Mouse (Mus musculus) intestine, embryonic 14.5 days (tissue): ENCODE results near the gene Cntn4. TPM values are rescaled to one million over a fixed set of nuclear protein-coding genes. Genes with fewer than 3 reads are reported as not detected.

Experiments
- ATAC-seq: fragments of 200-750 bp; cut with Nextera tagmentation; replicated peaks from 2 replicates; pipeline ENCODE4 v1.8.0; 2017; ENCODE audit warnings: low read depth, moderate number of reproducible peaks, moderate TSS enrichment, moderate library complexity; ENCODE audit not compliant: low FRiP score, low TSS enrichment
- DNase-seq: peaks from one replicate; pipeline ENCODE4 v3.0.0-alpha.2; 2018; ENCODE audit warnings: low spot score
- H3K27ac ChIP-seq: fragments of 300-500 bp; sonication (generic); 2 replicates; pipeline ENCODE4 v1.5.1; 2014; ENCODE audit warnings: low read depth, mild to moderate bottlenecking, control low read depth
- H3K27me3 ChIP-seq: fragments of 300-500 bp; sonication (generic); replicated peaks from 2 replicates; pipeline ENCODE4 v1.6.1; 2014; ENCODE audit warnings: low read length, control low read depth; ENCODE audit not compliant: control insufficient read depth, insufficient read depth
- H3K36me3 ChIP-seq: fragments of 300-500 bp; sonication (generic); 2 replicates; pipeline ENCODE4 v1.6.1; 2014; ENCODE audit warnings: low read length, control low read depth; ENCODE audit not compliant: control insufficient read depth, insufficient read depth
- H3K4me1 ChIP-seq: fragments of 300-500 bp; sonication (generic); replicated peaks from 2 replicates; pipeline ENCODE4 v1.6.1; 2014; ENCODE audit warnings: low read length, control low read depth, mixed read lengths; ENCODE audit not compliant: control insufficient read depth, insufficient read depth
- H3K4me2 ChIP-seq: fragments of 300-500 bp; sonication (generic); 2 replicates; pipeline ENCODE4 v1.6.1; 2014; ENCODE audit warnings: low read length
- H3K4me3 ChIP-seq: fragments of 300-500 bp; sonication (generic); 2 replicates; pipeline ENCODE4 v1.5.1; 2014; ENCODE audit warnings: low read depth, low read length, control low read depth, mixed read lengths
- H3K9ac ChIP-seq: fragments of 300-500 bp; sonication (generic); 2 replicates; pipeline ENCODE4 v1.6.1; 2014; ENCODE audit warnings: mild to moderate bottlenecking, low read length
- H3K9me3 ChIP-seq: fragments of 300-500 bp; sonication (generic); 2 replicates; pipeline ENCODE4 v1.6.1; 2016; ENCODE audit warnings: low read length, control low read depth; ENCODE audit not compliant: control insufficient read depth
- WGBS: fragments of 180-500 bp; shearing (Covaris S2); extraction: QIAGEN DNeasy Blood & Tissue Kit; methylation state at CpG from one replicate; pipeline ENCODE4 v1.1.7; 2014; 5-methylcytosine and 5-hydroxymethylcytosine counted together
- polyA plus RNA-seq: library from polyadenylated mRNA; unstranded; fragments of >200 nt; fragmentation: Nextera tagmentation; extraction: Ambion mirVana; gene quantifications from 2 replicates; pipeline ENCODE4 v1.2.1, GENCODE M21; 2014

Gene Cntn4
- polyA plus RNA-seq, 1 experiment from 2014 or later = 0.26 TPM

- Histone ChIP-seq H3K4me2 (no peak overlapping the region), H3K9me3 (no peaks in the 10 kb centered on the region), H3K27me3 (no peaks in the 10 kb centered on the region), H3K4me1 (no peaks in the 10 kb centered on the region), H3K36me3 (no peaks in the 10 kb centered on the region), H3K27ac (no peak overlapping the region), H3K9ac (no peak overlapping the region), H3K4me3 (no peak overlapping the region)
- ATAC-seq (no peak), DNase-seq (no peak)
Observed at GRCm38 (mm10) chr6:106543500-106543899, 866.0 kb downstream of the Cntn4 start.

- DNase-seq (no peak), ATAC-seq (no peak)
- no peak overlapping the region for H3K27ac ChIP-seq
- H3K27me3 ChIP-seq = no peaks in the 10 kb centered on the region
- H3K4me3 ChIP-seq = no peak overlapping the region
- no peaks in the 10 kb centered on the region for H3K36me3 ChIP-seq
- H3K9ac ChIP-seq = no peak overlapping the region
- no peaks in the 10 kb centered on the region for H3K4me1 ChIP-seq
- WGBS = 87% methylated on average over 6 of the region's 6 CpGs
- no peaks in the 10 kb centered on the region for H3K9me3 ChIP-seq
- H3K4me2 ChIP-seq = no peak overlapping the region
Observed at GRCm38 (mm10) chr6:106561649-106562048, 884.2 kb downstream of the Cntn4 start.

GRCm38 (mm10) chr6:106565316-106565715, 887.9 kb downstream of the Cntn4 start:
- no peak overlapping the region for H3K27ac ChIP-seq
- no peak for ATAC-seq
- H3K9me3 ChIP-seq = no peaks in the 10 kb centered on the region
- DNase-seq = no peak
- no peaks in the 10 kb centered on the region for H3K4me1 ChIP-seq
- H3K9ac ChIP-seq = no peak overlapping the region
- 75% methylated on average over 7 of the region's 7 CpGs for WGBS
- H3K36me3 ChIP-seq = no peaks in the 10 kb centered on the region
- H3K27me3 ChIP-seq = no peaks in the 10 kb centered on the region
- H3K4me2 ChIP-seq = no peak overlapping the region
- no peak overlapping the region for H3K4me3 ChIP-seq

DNA sequence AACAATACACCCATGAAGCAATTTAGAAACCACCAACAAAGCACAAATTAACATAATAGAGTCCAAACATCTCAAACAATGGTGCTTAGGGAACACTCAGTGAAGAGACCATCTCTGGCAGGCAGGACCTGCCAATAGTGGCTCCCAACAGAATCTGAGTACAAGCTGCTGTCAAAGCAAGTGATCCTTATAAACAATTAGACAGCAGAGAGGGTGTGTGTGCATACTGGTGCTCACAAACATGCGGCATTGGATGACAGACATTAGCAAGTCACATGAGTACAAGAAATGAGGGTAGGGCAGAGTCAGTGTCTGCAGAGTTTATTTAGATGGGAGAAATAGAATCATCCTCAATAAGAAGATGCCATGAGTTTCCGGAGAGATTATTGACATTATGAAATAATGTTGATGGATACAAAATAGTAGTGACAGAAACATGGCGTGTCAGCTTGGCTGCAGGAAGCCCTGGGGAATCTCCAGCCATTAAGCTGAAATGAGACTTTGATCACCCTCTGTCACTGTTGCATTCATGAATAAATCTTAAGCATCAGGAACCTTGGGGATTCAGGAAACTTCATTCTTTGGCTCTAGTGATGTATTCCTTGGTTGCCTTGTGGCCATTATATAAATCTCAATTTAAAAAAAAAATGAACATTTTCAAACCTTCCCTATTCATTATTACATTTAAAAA, 888.5 kb downstream of the Cntn4 start:
- Histone ChIP-seq H3K4me3 (no peak overlapping the region), H3K27me3 (no peaks in the 10 kb centered on the region), H3K27ac (no peak overlapping the region), H3K9ac (no peak overlapping the region), H3K4me2 (no peak overlapping the region), H3K9me3 (no peaks in the 10 kb centered on the region), H3K36me3 (no peaks in the 10 kb centered on the region), H3K4me1 (no peaks in the 10 kb centered on the region)
- WGBS = 89% methylated on average over 3 of the region's 3 CpGs
- DNase-seq (no peak), ATAC-seq (no peak)

GRCm38 (mm10) chr6:106566929-106567621, 889.6 kb downstream of the Cntn4 start:
- H3K4me1 ChIP-seq = no peaks in the 10 kb centered on the region
- DNase-seq (no peak), ATAC-seq (no peak)
- no peak overlapping the region for H3K27ac ChIP-seq
- no peaks in the 10 kb centered on the region for H3K27me3 ChIP-seq
- no peak overlapping the region for H3K9ac ChIP-seq
- no peak overlapping the region for H3K4me3 ChIP-seq
- H3K9me3 ChIP-seq = no peaks in the 10 kb centered on the region
- no peak overlapping the region for H3K4me2 ChIP-seq
- 78% methylated on average over 11 of the region's 11 CpGs for WGBS
- no peaks in the 10 kb centered on the region for H3K36me3 ChIP-seq

GRCm38 (mm10) chr6:106580124-106580523, 902.7 kb downstream of the Cntn4 start:
- no peaks in the 10 kb centered on the region for H3K36me3 ChIP-seq
- no peak overlapping the region for H3K4me2 ChIP-seq
- no peaks in the 10 kb centered on the region for H3K27me3 ChIP-seq
- no peak for DNase-seq
- no peak overlapping the region for H3K27ac ChIP-seq
- no peak for ATAC-seq
- no peak overlapping the region for H3K9ac ChIP-seq
- H3K4me3 ChIP-seq = no peak overlapping the region
- H3K4me1 ChIP-seq = no peaks in the 10 kb centered on the region
- 69% methylated on average over 5 of the region's 5 CpGs for WGBS
- no peaks in the 10 kb centered on the region for H3K9me3 ChIP-seq

DNA sequence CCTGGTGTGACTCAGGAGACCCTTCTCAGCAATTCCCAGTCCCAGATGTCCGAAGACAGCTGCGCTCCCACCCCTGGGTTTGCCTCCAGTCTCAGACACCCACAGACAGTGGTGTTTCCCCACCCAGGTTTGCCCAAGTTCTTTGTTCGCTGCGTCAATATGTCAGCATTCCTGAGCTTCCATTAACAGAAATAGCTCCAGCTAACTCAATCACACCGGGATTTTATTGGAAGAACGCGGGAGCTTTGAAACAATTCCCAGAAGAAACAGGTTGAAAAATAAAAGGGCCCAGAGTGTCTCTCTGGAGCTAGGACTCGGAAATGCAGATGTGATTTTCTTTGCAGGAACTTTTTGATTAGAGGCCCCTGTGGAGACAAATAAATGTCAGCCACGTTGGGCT, 916.3 kb downstream of the Cntn4 start:
- DNase-seq (no peak), ATAC-seq (no peak)
- Histone ChIP-seq H3K27me3 (no peaks in the 10 kb centered on the region), H3K4me3 (no peak overlapping the region), H3K9me3 (no peaks in the 10 kb centered on the region), H3K27ac (no peak overlapping the region), H3K36me3 (no peaks in the 10 kb centered on the region), H3K9ac (no peak overlapping the region), H3K4me2 (0 out of 2 replicates have a peak overlapping the region, but pooled peaks have one; percentile 13), H3K4me1 (no peaks in the 10 kb centered on the region)
- WGBS = 21% methylated on average over 9 of the region's 9 CpGs

GRCm38 (mm10) chr6:106617081-106617480, 939.6 kb downstream of the Cntn4 start:
- Histone ChIP-seq H3K4me1 (no peaks in the 10 kb centered on the region), H3K27ac (no peak overlapping the region), H3K4me3 (no peak overlapping the region), H3K36me3 (no peaks in the 10 kb centered on the region), H3K4me2 (no peak overlapping the region), H3K9ac (no peak overlapping the region), H3K27me3 (no peaks in the 10 kb centered on the region), H3K9me3 (no peaks in the 10 kb centered on the region)
- 83% methylated on average over 3 of the region's 3 CpGs for WGBS
- DNase-seq (no peak), ATAC-seq (no peak)
